Mouse (Mus musculus) retina, postnatal 1 day (tissue): ENCODE data around the gene Gid8.

ENCODE experiments used
- DNase-seq: peaks from one replicate; pipeline ENCODE4 v3.0.0-alpha.2; 2012

The Gid8 gene

GRCm38 (mm10) chr2:180709923-180710272 lies at the start of gene Gid8, which contains the start of gene Dido1:
Gene Gid8, plus strand, starts transcription at chr2:180710117.
Gene Dido1, minus strand, starts transcription at chr2:180709999.
- DNase-seq, result peak; percentile 99

- DNase-seq, result no peak
Measured at GRCm38 (mm10) chr2:180660521-180660920, 49.4 kb upstream of the Gid8 start.

DNA sequence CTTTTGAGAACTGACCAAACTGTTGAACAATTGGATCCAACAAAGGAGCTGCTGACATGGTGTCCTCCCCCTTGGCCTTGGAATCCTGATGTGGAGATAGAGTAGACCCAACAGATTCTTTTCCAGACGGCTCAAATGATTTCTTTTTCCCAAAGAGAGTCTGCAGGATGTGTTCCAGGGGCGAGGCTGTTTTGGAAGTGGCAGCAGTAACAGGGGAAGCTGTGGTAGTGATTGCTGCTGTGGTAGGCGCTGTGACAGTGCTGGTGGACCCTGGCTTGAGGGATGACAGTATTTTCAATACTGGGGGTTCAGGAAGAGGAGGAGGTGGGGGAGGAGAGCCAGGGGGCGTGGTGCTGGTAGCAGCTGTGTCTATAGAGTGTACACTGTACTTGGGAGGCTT lies 47.9 kb upstream of the Gid8 start:
- DNase-seq, result no peak

DNA sequence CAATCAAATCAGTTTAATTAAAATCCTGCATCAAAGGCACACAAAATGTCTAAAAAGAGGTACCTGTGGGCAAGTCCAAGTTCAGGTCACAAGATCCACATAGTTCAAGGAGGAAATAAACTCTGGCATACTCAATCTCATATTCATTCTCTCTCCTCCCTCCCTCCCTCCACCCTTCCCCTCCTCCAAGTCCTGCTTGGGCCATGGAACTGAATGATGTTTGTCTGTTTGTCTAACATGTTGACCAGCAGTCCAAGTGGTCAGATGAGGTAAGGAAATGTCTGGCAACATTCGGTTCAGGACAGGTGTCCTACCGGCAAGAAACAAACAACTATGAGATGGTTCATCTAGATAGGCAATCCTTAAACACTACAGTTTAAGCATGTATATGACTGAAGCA lies 33.2 kb upstream of the Gid8 start:
- no peak for DNase-seq

- peak; percentile 79 for DNase-seq
Measured at GRCm38 (mm10) chr2:180678609-180679140, 31.2 kb upstream of the Gid8 start.

GRCm38 (mm10) chr2:180681225-180681624 lies 28.7 kb upstream of the Gid8 start:
- no peak for DNase-seq

- DNase-seq, result no peak
Measured at GRCm38 (mm10) chr2:180683524-180683923, 26.4 kb upstream of the Gid8 start.

GRCm38 (mm10) chr2:180684031-180684430 lies 25.9 kb upstream of the Gid8 start:
- no peak for DNase-seq

DNA sequence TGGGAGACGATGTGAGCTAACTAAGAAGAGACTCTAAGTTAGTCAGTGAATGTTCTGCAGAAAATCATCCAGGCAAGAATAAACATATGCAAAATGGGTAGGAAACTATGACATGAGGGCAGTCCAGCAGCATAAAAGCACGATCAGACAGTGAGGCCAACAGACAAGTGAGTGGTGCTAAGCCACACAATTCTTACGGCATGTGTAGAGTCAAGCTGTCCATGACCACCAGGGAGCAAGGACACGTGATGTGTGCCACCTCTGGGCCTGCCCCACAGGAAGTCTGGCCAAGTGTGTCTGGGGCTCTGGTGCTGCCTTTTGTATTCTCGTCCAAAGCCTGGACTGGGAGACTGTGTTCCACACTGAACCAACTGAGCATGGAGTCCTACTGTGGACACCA lies 20.1 kb upstream of the Gid8 start:
- DNase-seq, result no peak

DNA sequence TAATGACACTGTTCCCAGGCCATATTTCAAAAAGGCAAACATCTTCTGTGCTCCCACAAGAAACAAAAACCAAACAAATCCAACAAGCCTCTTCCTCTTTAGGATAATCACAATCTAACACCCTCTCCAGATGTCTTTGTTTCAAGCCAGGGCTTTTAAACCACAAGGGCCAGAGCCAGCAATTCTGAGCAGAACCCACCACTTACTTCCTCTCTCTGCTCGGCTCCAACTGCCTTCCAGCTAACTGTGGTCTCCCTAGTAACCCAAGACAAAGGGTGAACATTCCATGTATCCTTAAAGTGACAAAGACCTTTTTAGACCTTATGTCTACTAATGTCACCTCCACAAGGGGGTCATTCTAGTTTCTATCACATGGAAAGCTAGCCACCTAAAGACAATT lies 17.3 kb upstream of the Gid8 start:
- DNase-seq, result peak; percentile 60

- no peak for DNase-seq
Measured at GRCm38 (mm10) chr2:180695176-180695575, 14.7 kb upstream of the Gid8 start.

- no peak for DNase-seq
Measured at GRCm38 (mm10) chr2:180700457-180700856, 9.5 kb upstream of the Gid8 start.

- peak; percentile 7 for DNase-seq
Measured at GRCm38 (mm10) chr2:180701053-180701766, 8.7 kb upstream of the Gid8 start.

DNA sequence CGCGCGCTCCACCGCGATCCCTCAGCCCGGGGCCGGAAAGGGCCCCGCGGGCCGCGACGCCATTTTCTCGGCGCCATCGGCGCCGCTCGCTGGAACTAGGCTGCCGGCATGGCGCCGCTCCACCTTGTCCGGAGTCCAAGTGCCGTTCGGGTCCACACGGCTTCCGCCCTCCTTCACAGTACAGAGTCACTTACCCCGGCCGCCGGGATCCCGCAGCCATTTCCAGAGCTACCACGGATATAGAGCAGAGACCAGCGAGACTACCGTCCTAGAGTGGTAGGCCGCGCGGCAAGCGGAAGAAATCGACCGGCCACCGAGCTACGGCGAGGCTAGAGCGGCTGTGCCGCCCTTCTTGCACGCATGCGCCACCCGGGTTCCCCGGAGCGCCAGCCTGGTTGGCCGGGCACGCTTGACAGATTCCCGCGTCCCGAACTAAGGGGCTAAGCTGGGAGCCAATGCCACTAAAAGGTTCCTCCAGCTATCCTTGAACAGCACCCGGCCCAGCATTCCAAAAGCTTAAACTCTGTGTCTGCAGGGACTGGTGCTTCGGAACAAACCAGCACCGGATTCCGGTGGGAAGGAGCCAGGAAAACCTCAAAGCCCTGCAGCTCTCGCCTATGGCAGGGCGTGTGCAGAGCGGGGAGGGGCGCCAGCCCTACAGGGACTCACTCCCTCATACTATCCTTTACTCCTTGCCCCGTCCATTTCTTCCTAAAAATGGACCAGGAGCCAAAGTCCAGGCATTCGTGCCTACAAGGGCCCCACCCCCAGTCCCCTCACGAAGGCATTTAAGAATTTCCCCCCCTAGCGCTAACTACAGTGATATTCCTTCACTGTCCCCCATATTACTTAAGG lies 7.9 kb upstream of the Gid8 start:
- DNase-seq, result peak; percentile 96

GRCm38 (mm10) chr2:180702701-180703149 lies 7.2 kb upstream of the Gid8 start:
- DNase-seq, result peak; percentile 8

DNA sequence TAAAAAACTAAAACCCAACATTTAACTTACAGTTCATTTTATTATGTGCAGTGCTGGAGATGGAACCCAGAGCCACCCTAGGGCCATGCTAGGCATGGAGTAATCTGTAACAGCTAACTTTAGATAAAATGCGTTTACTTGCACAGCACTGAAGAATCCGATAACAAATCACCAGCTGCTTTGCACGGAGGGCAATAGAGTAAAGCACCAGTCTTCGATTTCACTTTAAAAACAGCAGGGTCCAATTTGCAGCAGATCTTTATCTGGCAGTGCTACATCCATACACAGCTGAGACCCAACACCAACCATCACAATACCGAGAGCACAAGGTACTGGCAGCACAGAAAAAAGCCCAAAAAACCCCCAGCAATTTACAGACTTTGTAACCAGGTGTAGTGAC lies 6.7 kb upstream of the Gid8 start:
- DNase-seq, result no peak

DNA sequence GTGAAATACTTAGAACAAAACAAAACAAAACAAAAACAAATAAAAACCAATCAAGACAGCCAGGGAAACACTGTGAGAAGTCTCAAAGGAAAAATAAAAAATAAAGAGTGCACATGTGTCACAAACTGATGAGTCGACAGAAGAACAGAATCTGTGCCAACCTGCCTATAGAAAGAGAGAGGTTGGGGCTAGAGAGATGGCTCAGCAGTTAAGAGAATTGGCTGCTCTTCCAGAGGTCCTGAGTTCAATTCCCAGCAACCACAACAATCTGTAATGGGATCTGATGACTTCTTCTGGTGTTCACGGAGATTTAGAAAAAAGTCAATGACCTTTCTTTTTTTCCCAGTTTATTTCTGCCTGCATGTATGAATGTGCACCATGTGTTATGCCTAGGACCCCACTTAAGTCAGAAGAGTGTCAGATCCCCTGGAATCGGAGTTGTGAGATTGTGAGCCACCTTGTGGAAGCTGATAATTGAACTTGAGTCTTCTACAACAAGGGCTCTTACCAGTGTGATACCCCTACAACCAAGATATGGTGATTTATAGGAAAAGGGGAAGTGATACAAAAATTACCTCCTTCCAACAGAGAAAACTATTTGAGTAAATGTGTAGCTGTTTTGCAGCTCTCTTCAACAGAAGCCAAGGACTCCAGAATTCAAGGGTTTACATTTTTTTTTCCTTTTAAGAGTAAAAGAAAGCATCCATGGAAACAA lies 6.1 kb upstream of the Gid8 start:
- no peak for DNase-seq

- no peak for DNase-seq
Measured at GRCm38 (mm10) chr2:180704591-180704990, 5.3 kb upstream of the Gid8 start.

GRCm38 (mm10) chr2:180705066-180705465 lies 4.9 kb upstream of the Gid8 start:
- no peak for DNase-seq

DNA sequence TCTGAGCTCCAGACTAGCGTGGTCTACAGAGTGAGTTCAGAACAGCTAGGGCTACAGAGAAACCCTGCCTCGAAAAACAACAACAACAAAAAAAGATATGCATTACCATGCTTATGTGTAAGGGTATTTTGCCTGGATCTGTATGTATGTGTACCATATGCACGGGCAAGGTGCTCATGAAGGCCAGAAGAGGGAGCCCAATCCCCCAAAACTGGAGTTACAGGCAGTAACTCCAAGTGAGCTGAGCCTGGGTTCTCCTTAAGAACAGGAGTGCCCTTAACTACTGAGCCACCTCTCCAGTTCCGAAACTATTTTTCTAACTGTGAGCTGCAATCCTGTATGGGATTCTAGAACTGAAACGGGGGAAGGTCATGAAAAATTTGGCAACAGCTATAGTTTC lies 3.9 kb upstream of the Gid8 start:
- DNase-seq, result no peak

- no peak for DNase-seq
Measured at GRCm38 (mm10) chr2:180709023-180709922, 644 bp upstream of the Gid8 start.
